Mouse (Mus musculus) ES-Bruce4 (cell line): ENCODE results near the gene Rxfp1. TPM values are rescaled to one million over a fixed set of nuclear protein-coding genes. Genes with fewer than 3 reads are reported as not detected.

Experiments
- H3K27ac ChIP-seq: 2 replicates; pipeline ENCODE4 v1.5.1; 2012; ENCODE audit warnings: low read length, inconsistent platforms; ENCODE audit not compliant: insufficient read depth
- H3K27me3 ChIP-seq: 2 replicates; pipeline ENCODE4 v1.6.1; 2012; ENCODE audit warnings: mild to moderate bottlenecking, low read length, inconsistent platforms; ENCODE audit not compliant: control insufficient read depth, poor library complexity, insufficient read depth, severe bottlenecking
- H3K36me3 ChIP-seq: 2 replicates; pipeline ENCODE4 v1.6.1; 2012; ENCODE audit warnings: inconsistent platforms, mild to moderate bottlenecking, low read length, moderate library complexity; ENCODE audit not compliant: control insufficient read depth, poor library complexity, insufficient read depth, severe bottlenecking
- H3K4me1 ChIP-seq: one replicate; pipeline ENCODE4 v1.8.1; 2011; ENCODE audit warnings: low read length; ENCODE audit not compliant: control insufficient read depth, insufficient read depth
- H3K4me3 ChIP-seq: 2 replicates; pipeline ENCODE4 v1.5.1; 2011; ENCODE audit warnings: low read depth, mild to moderate bottlenecking, low read length
- H3K9ac ChIP-seq: 2 replicates; pipeline ENCODE4 v1.6.1; 2012; ENCODE audit warnings: low read depth, mild to moderate bottlenecking, inconsistent platforms; ENCODE audit not compliant: poor library complexity, severe bottlenecking
- H3K9me3 ChIP-seq: replicated peaks from 2 replicates; pipeline ENCODE4 v1.6.1; 2012; ENCODE audit warnings: mild to moderate bottlenecking, low read length, inconsistent platforms; ENCODE audit not compliant: control insufficient read depth, poor library complexity, insufficient read depth, severe bottlenecking
- CTCF ChIP-seq: IDR thresholded peaks from one replicate; pipeline ENCODE4 v1.8.1; 2011; ENCODE audit warnings: low read depth, low read length
- EP300 ChIP-seq: IDR thresholded peaks from 2 replicates; pipeline ENCODE4 v1.6.1; 2011; ENCODE audit warnings: low read depth, low read length; ENCODE audit not compliant: insufficient read depth
- POLR2A ChIP-seq: IDR thresholded peaks from one replicate; pipeline ENCODE4 v1.8.1; 2011; ENCODE audit warnings: low read length; ENCODE audit not compliant: insufficient read depth
- polyA plus RNA-seq: library from polyadenylated mRNA; stranded (reverse); fragments of >200 nt; gene quantifications from 2 replicates; pipeline ENCODE4 v1.2.4, GENCODE M21; 2011; ENCODE audit warnings: low read depth; ENCODE audit not compliant: missing spikeins, insufficient read depth, insufficient read length

The Rxfp1 gene
- polyA plus RNA-seq, 1 experiment = not detected

DNA sequence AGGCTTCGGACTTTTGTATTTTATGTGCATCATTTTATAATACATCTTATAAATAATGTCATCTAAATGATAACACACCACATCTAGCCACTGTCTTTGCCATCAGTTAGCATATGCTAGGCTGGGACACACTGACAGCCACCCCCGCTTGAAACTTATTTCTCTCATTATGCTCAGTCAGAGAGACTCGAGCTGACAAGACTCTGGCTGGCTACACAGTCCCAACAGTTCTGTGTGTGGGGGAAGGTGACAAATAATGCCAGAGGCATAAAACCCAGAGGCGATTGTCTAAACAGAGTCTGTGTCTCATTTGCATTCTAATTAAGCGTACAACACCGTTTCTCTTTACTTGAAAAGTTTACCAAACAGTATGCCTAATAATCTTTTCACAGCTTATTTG lies 7.4 kb upstream of the Rxfp1 start:
- Histone ChIP-seq H3K36me3 (no peaks in the 10 kb centered on the region), H3K9me3 (no peaks in the 10 kb centered on the region), H3K27me3 (no peaks in the 10 kb centered on the region; the same call in 1 of the 2 replicates), H3K4me1 (no peaks in the 10 kb centered on the region), H3K27ac (no peak overlapping the region), H3K4me3 (no peak overlapping the region), H3K9ac (no peak overlapping the region)
- no peak for TF ChIP-seq EP300
- TF ChIP-seq CTCF = no peak
- no peak for TF ChIP-seq POLR2A

DNA sequence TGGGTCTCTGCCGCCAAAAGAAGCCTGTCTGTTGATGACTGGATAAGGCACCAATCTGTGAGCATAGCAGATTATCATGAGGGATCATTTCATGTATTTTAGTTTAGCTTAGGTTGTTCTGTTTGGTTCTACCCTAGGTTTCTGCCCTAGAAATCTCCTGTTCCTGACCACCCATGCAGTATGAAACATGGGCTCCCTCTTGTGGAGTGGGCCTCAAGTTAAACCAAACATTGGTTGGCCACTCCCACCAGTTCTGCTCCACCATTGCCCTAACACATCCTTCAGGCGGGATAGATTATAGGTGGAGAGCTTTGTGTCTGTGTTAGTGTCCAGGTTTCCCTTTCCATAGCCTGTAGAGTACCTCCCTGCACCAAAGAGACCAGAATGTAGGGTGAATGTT lies 6.7 kb upstream of the Rxfp1 start:
- H3K27ac ChIP-seq = no peak overlapping the region

DNA sequence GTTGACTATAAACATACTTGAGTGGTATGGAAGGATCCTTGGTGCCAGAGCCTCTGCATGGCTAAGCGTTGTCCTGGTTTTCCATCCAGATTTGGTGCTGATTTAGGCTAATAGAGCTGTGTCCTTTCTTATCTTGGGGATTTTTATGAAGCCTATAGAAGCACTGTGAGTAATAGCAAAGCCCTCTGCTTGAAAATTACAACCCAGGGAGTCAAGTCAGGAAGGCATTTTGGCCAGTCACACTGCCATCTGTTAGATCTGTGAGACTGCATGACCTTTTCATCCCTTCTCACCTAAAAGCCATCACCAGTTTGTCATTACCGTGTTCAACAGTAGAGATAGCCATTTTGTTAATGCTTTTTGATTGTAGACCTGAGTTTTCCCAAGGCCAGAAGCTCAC lies 2.7 kb upstream of the Rxfp1 start:
- Histone ChIP-seq H3K27ac (no peak overlapping the region), H3K4me3 (no peak overlapping the region), H3K9ac (no peak overlapping the region), H3K27me3 (no peaks in the 10 kb centered on the region), H3K36me3 (no peaks in the 10 kb centered on the region), H3K9me3 (no peaks in the 10 kb centered on the region), H3K4me1 (no peaks in the 10 kb centered on the region)
- TF ChIP-seq POLR2A (no peak), CTCF (no peak)

More for the DNA sequence above, 6.7 kb upstream of the Rxfp1 start:
- Histone ChIP-seq H3K4me3 (no peak overlapping the region), H3K9me3 (no peaks in the 10 kb centered on the region), H3K27me3 (no peaks in the 10 kb centered on the region; the same call in 1 of the 2 replicates), H3K9ac (no peak overlapping the region), H3K36me3 (no peaks in the 10 kb centered on the region), H3K4me1 (no peaks in the 10 kb centered on the region)
- TF ChIP-seq CTCF (no peak), POLR2A (no peak), EP300 (no peak)

DNA sequence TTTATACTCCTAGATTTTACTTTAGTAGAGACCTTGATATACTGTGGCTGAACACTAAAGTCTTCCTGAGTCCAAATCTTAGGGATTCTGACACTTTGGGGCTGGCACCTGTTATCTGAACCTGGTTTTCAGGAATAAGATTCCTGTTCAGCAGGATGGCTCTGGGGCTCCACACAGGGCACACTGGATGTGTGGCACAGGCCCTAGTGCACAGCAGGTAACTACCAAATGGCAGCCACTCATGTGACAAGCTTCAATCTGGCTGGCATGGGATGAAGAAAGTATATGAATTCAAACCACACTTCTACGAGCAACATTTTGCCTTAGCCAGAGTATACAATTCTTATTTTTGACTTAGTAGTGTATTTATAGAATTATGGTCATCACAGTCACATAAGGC lies 771 bp upstream of the Rxfp1 start:
- Histone ChIP-seq H3K4me1 (no peaks in the 10 kb centered on the region), H3K4me3 (no peak overlapping the region), H3K27me3 (no peaks in the 10 kb centered on the region), H3K27ac (no peak overlapping the region), H3K9me3 (no peaks in the 10 kb centered on the region), H3K9ac (no peak overlapping the region), H3K36me3 (no peaks in the 10 kb centered on the region)
- TF ChIP-seq POLR2A = no peak
- TF ChIP-seq CTCF = no peak
- TF ChIP-seq EP300 = no peak

DNA sequence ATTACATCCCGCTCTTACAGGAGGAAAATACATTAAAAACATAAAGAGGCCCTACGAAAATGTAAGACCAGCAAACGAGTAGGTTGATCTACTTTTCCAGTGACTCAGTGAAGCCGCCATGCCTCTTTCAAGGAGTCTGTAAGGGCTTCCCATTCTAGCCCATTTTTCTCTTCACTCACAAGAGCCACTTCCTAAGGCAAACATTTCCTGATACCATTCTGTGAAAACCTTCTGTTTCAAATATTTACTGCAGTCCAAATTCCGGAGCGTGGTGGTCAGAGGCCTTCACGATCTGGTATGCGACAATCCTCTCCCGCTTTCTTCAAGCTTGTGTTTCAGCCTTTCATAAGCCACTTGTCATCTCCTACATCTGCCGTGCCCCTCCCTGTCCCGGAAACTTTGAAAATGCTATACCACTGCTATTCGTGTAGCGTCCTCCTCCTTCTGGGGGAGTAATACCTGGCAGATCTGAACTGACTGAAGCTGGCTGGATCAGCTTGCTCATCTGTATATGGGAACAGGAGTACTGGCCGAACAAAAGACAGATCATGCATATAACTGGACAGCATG lies 11.1 kb downstream of the Rxfp1 start:
- H3K27me3 ChIP-seq = no peaks in the 10 kb centered on the region
- no peak overlapping the region for H3K27ac ChIP-seq
- no peak for TF ChIP-seq CTCF
- no peak for TF ChIP-seq EP300
- no peak for TF ChIP-seq POLR2A
- H3K36me3 ChIP-seq = no peaks in the 10 kb centered on the region
- no peaks in the 10 kb centered on the region for H3K4me1 ChIP-seq
- no peak overlapping the region for H3K9ac ChIP-seq
- no peaks in the 10 kb centered on the region for H3K9me3 ChIP-seq
- no peak overlapping the region for H3K4me3 ChIP-seq

DNA sequence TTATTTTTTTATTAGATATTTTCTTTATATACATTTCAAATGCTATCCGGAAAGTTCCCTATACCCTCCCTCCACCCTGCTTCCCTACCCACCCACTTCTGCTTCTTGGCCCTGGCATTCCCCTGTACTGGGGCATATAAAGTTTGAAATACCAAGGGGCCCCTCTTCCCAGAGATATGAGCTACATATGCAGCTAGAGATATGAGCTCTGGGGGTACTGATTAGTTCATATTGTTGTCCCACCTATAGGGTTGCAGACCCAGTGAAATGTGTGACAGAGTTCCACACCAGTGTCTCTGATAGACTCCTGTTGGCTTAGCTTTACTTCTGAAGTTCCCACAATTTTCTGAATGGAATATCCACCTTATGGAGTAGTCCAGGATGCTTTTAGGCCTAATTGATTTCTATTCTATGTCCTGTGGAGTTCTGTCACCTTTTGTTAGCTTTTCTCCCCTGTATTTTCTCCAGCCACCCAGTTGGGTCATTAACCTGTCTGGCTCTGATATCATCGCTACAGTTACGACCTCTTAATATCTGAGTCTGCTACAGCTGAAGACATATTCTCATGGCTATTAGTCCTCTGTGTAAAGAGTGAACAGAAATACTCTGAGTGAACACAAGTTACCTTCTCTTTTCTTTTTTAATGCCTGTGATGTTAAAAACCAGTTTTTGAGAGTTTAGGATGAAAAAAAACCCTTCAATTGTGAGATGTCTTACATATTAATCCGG lies 16.8 kb downstream of the Rxfp1 start:
- no peaks in the 10 kb centered on the region for H3K9me3 ChIP-seq
- H3K27ac ChIP-seq = no peak overlapping the region
- no peaks in the 10 kb centered on the region for H3K27me3 ChIP-seq
- H3K36me3 ChIP-seq = no peaks in the 10 kb centered on the region
- no peak overlapping the region for H3K4me3 ChIP-seq
- no peaks in the 10 kb centered on the region for H3K4me1 ChIP-seq
- no peak for TF ChIP-seq CTCF
- TF ChIP-seq POLR2A = no peak
- no peak for TF ChIP-seq EP300
- H3K9ac ChIP-seq = no peak overlapping the region
